18 mouse cellular contexts compared by ENCODE assay signal in the genomic region with DNA sequence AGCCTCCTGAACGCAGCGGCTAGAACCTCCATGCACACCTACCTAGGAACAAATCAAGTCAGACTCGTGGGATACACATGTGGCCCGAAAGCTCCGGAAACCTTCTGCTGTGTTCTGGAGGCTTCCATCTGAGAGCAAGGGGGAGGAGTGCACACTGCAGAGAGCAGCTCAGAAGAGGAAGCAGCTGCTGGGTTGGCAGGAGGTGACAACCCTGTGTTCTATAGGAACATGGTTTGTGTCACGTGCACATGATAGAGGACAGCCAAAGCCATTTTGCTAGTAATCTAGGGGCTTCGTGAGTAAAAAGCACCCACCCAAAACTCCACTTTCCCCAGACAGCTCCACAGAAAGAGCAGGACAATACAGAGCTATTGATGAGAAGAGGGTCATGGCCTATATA. TPM values are rescaled to one million over a fixed set of nuclear protein-coding genes. Genes with fewer than 3 reads are reported as not detected.
A peak's percentile ranks its signal among the peaks of the same experiment; 100 is the strongest.
DNase-seq lines count a peak whose midpoint lies in the region; ATAC-seq lines count a peak whose summit lies in the region.
"Had no signal": no experiment of that assay in that cellular context is flagged by ENCODE, and none has a peak within 500 bp of the region (broad histone marks: within the 10 kb centered on the region; RNA-seq: fewer than 3 reads in every experiment).

No protein-coding gene starts in this region.

- peaks cover 11% of the 10 kb centered on the region for H3K4me1 ChIP-seq in neural tube, embryonic 15.5 days

- 0 out of 2 replicates have a peak, but pooled peaks cover 4% of the 10 kb centered on the region for H3K36me3 ChIP-seq in neural tube, embryonic 15.5 days
- H3K36me3 ChIP-seq: embryonic facial prominence, embryonic 13.5 days had no signal

- no peak overlapping the region for H3K27ac ChIP-seq in neural tube, embryonic 15.5 days (replicated peaks)
- H3K27ac ChIP-seq: embryonic facial prominence, embryonic 13.5 days; liver, embryonic 14.5 days; macrophage had no signal

- H3K9ac ChIP-seq in neural tube, embryonic 15.5 days (replicated peaks) = no peak overlapping the region
- H3K9ac ChIP-seq: embryonic facial prominence, embryonic 13.5 days; liver, embryonic 14.5 days had no signal

- no peak overlapping the region for H3K4me3 ChIP-seq in neural tube, embryonic 15.5 days (replicated peaks)
- H3K4me3 ChIP-seq: embryonic facial prominence, embryonic 13.5 days had no signal

- no peak overlapping the region for H3K4me2 ChIP-seq in neural tube, embryonic 15.5 days
- H3K4me2 ChIP-seq: embryonic facial prominence, embryonic 13.5 days had no signal

- peak; percentile 7 for DNase-seq in CD4-positive, CD25-positive, alpha-beta regulatory T cell, adult 2 months (ENCODE audit: low read depth, low spot score)
- peak; percentile 14 for DNase-seq in 416B (ENCODE audit: low read depth)
- DNase-seq in thymus, postnatal 0 days (ENCODE audit: low spot score) = peak; percentile 68
- no peak for DNase-seq in spleen, adult 12 weeks (ENCODE audit: low spot score)
- no peak for DNase-seq in embryo, embryonic 10.5 days (ENCODE audit: low spot score)
- DNase-seq: cerebellum, adult 9-10 months; gastrocnemius, postnatal 25 days; kidney, adult 11 months; layer of hippocampus, postnatal 36 days; right cerebral cortex, adult 18-20 months had no signal

- 0 out of 2 replicates have a peak, but pooled peaks cover 7% of the 10 kb centered on the region for H3K27me3 ChIP-seq in neural tube, embryonic 15.5 days (replicated peaks)

- no peak for ATAC-seq in CD4-positive, CD25-positive, alpha-beta regulatory T cell, adult 4 months
- peak; percentile 87 to 91 for ATAC-seq in hematopoietic stem cell, adult 5-6 weeks (replicated peaks in 1 of 2; ENCODE audit: insufficient read depth in 1 of 2, low FRiP score in 2 of 2, low TSS enrichment in 1 of 2, low read depth in 1 of 2, poor library complexity in 2 of 2, severe bottlenecking in 2 of 2)
- ATAC-seq in neural tube, embryonic 15.5 days (ENCODE audit: low FRiP score) = no peak
- ATAC-seq: forebrain, embryonic 14.5 days; midbrain, embryonic 16.5 days had no signal

- no peaks in the 10 kb centered on the region for H3K9me3 ChIP-seq in neural tube, embryonic 15.5 days (replicated peaks)

- WGBS in neural tube, embryonic 15.5 days = 85% methylated on average over 7 of the region's 7 CpGs

RNA-seq across cellular contexts. Expression of a gene that starts 3.1 kb away (rescaled TPM):
- not detected for polyA plus RNA-seq in CD4-positive, CD25-positive, alpha-beta regulatory T cell, adult 4 months (2017; shearing (Covaris generic))
- total RNA-seq in hematopoietic stem cell, adult 5-6 weeks (2017) = 0.19 TPM in 1 of 2 replicates, not detected in the other
- polyA plus RNA-seq in thymus, postnatal 0 days (2015; fragmentation: Nextera tagmentation; extraction: Ambion mirVana) = 0.04 TPM in 1 of 2 replicates, not detected in the other
- polyA plus RNA-seq in neural tube, embryonic 15.5 days (2015; fragmentation: Nextera tagmentation; extraction: Ambion mirVana) = 21.8 and 26.1 TPM in 2 replicates
- total RNA-seq: gastrocnemius, postnatal 25 days had no signal
- polyA plus RNA-seq: macrophage had no signal

RNA-seq across cellular contexts. Expression of a gene that starts 46.1 kb away (rescaled TPM):
- polyA plus RNA-seq in CD4-positive, CD25-positive, alpha-beta regulatory T cell, adult 4 months (2017; shearing (Covaris generic)) = 1 to 10 TPM; 5.7 to 6.7 TPM
- total RNA-seq in hematopoietic stem cell, adult 5-6 weeks (2017) = 10.2 and 11.8 TPM in 2 replicates
- 4.0 and 6.0 TPM in 2 replicates for polyA plus RNA-seq in thymus, postnatal 0 days (2015; fragmentation: Nextera tagmentation; extraction: Ambion mirVana)
- 9.9 and 10.8 TPM in 2 replicates for polyA plus RNA-seq in neural tube, embryonic 15.5 days (2015; fragmentation: Nextera tagmentation; extraction: Ambion mirVana)

Comparison
In these comparisons a context has a peak if more than half of its experiments do, and no peak if none do; other contexts are left out.
1. DNase-seq: peak in CD4-positive, CD25-positive, alpha-beta regulatory T cell, adult 2 months (single experiment), 416B (single experiment) and thymus, postnatal 0 days (single experiment); none in spleen, adult 12 weeks (single experiment) and embryo, embryonic 10.5 days (single experiment).
2. ATAC-seq: peak in hematopoietic stem cell, adult 5-6 weeks (2 of 2); none in CD4-positive, CD25-positive, alpha-beta regulatory T cell, adult 4 months (single experiment) and neural tube, embryonic 15.5 days (single experiment).
3. RNA of a gene that starts 3.1 kb away (polyA plus RNA-seq): 21.8 to 26.1 TPM in neural tube, embryonic 15.5 days; 0.04 TPM in thymus, postnatal 0 days and not detected in CD4-positive, CD25-positive, alpha-beta regulatory T cell, adult 4 months; every median in the first group is over 10 times any median in the second.